ENCODE assay signal across 8 mouse cellular contexts in the genomic region with DNA sequence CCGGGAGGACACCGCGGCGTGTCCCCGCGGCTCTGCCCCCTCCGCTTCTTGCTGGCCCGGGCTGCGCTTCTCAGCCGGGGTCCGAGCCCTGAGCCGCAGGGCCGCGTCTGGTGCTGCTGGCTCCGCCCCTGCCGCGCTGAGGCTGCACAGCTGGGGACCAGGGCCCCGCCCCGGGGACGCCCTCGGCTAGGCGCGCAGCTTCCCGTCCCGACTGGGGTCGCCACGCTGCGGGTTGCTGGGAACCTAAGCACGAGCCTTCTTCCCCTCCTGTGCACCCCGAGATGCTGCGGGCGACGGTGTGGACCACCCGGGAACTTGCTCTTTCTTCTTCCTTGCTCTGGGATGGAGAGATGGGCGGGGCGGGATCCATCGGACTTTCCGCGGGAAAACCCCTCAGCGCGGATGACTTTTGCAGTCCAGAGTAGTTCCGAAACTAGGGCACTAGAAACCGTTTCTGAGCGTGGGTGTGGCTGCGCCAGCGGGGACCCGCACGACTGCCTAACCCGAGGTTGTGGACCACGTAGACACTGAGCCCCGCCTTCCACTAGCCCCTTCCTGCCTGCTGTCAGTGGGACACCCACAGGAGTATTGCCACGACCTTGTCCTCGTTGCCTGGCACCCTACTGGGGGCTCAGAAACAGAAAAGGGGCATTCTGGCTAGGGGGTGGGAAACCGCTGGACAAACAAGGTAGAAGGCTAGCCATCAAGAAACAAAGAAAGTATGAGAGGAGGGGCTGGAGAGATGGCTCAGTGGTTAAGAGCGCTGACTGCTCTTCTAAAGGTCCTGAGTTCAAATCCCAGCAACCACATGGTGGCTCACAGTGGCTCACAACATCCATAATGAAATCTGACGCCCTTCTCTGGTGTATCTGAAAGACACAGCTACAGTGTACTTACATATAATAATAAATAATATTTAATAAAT. TPM values are rescaled to one million over a fixed set of nuclear protein-coding genes. Genes with fewer than 3 reads are reported as not detected.
A peak's percentile ranks its signal among the peaks of the same experiment; 100 is the strongest.
DNase-seq lines count a peak whose midpoint lies in the region; ATAC-seq and TF ChIP-seq lines count a peak whose summit lies in the region.

TSS of gene Stx11 (minus strand) at position 148 of the 925 bp plus-strand sequence.

- H3K36me3 ChIP-seq in lung, embryonic 16.5 days (ENCODE audit: control insufficient read depth, insufficient read depth, low read length) = no peaks in the 10 kb centered on the region

- no peak within 1 kb of the TSS for H3K27ac ChIP-seq in lung, embryonic 16.5 days (ENCODE audit: low read length)
- no peak within 1 kb of the TSS for H3K27ac ChIP-seq in olfactory bulb, adult 2 months (ENCODE audit: insufficient read depth, low read depth, low read length)

- H3K9ac ChIP-seq in lung, embryonic 16.5 days (ENCODE audit: low read length) = peak within 1 kb of the TSS; percentile 71

- peak; percentile 95 for DNase-seq in A20 (ENCODE audit: low read depth, low spot score)
- DNase-seq in embryo, embryonic 10 days (ENCODE audit: low spot score) = peak; percentile 82
- DNase-seq in heart, adult 11 months = peak; percentile 98
- DNase-seq in kidney, adult 11 months = peak; percentile 33
- peak; percentile 42 for DNase-seq in urinary bladder, adult 2 months (ENCODE audit: low spot score)

- ATAC-seq in activated CD4-positive, CD25-positive, alpha-beta regulatory T cell, adult 4 months = peak; percentile 74
- peak; percentile 96 for ATAC-seq in lung, embryonic 16.5 days (ENCODE audit: low read depth)

- TF ChIP-seq POLR2A in olfactory bulb, adult 2 months (IDR thresholded peaks at IDR 0.05; ENCODE audit: insufficient read depth, low read depth, low read length) = no peak

- 0 out of 2 replicates have a peak, but pooled peaks cover 5% of the 10 kb centered on the region for H3K4me1 ChIP-seq in lung, embryonic 16.5 days (replicated peaks; ENCODE audit: control insufficient read depth, insufficient read depth, low read length)
- peaks cover 7% of the 10 kb centered on the region; the same call in 1 of the 2 replicates for H3K4me1 ChIP-seq in olfactory bulb, adult 2 months (ENCODE audit: control insufficient read depth, insufficient read depth, low read length)

- peak within 1 kb of the TSS; percentile 78 for H3K4me3 ChIP-seq in lung, embryonic 16.5 days (ENCODE audit: low read length)
- peak within 1 kb of the TSS; percentile 61 for H3K4me3 ChIP-seq in olfactory bulb, adult 2 months (ENCODE audit: insufficient read depth, low read depth, low read length)

- peaks cover 3% of the 10 kb centered on the region; the same call in 1 of the 2 replicates for H3K27me3 ChIP-seq in lung, embryonic 16.5 days (ENCODE audit: control insufficient read depth, insufficient read depth, low read depth, low read length)

- 0 out of 2 replicates have a peak, but pooled peaks cover 2% of the 10 kb centered on the region for H3K9me3 ChIP-seq in lung, embryonic 16.5 days (ENCODE audit: control insufficient read depth, low read length)

- peak within 1 kb of the TSS; percentile 96 for H3K4me2 ChIP-seq in lung, embryonic 16.5 days (ENCODE audit: low read depth, low read length)

- no peak for TF ChIP-seq CTCF in olfactory bulb, adult 2 months (IDR thresholded peaks at IDR 0.05; ENCODE audit: insufficient read depth, low read depth, low read length)

- WGBS in lung, embryonic 16.5 days = 3% methylated on average over 56 of the region's 56 CpGs
- WGBS in olfactory bulb, adult 2 months = 7% methylated on average over 56 of the region's 56 CpGs

RNA-seq across cellular contexts. Expression of gene Stx11, which starts in this region (rescaled TPM):
- 10 to 100 TPM; 18.9 to 19.6 TPM for polyA plus RNA-seq in activated CD4-positive, CD25-positive, alpha-beta regulatory T cell, adult 4 months (2017; shearing (Covaris generic))
- polyA plus RNA-seq in lung, embryonic 16.5 days (2015; fragmentation: Nextera tagmentation; extraction: Ambion mirVana) = 2.2 and 2.7 TPM in 2 replicates
- polyA plus RNA-seq in olfactory bulb, adult 2 months (2012; ENCODE audit: insufficient read depth, insufficient read length, low replicate concordance, missing spikeins) = not detected in 2 replicates
- 10.3 and 12.3 TPM in 2 replicates for polyA plus RNA-seq in urinary bladder, adult 2 months (2012; rRNA removed)

Comparison
In these comparisons a context has a peak if more than half of its experiments do, and no peak if none do; other contexts are left out.
1. DNase-seq: peak in every context shown above with its lines; median percentile 98 in heart, adult 11 months; 95 in A20; 82 in embryo, embryonic 10 days; 42 in urinary bladder, adult 2 months; 33 in kidney, adult 11 months.